Mouse (Mus musculus) E14TG2a.4 (cell line): ENCODE data around the gene Ern2.

ENCODE experiments used
- CTCF ChIP-seq: conservative IDR thresholded peaks from 2 replicates; pipeline ENCODE4 v1.5.1; 2014; ENCODE audit warnings: low read length
- NANOG ChIP-seq: IDR thresholded peaks from 2 replicates; pipeline ENCODE4 v1.6.1; 2014; ENCODE audit warnings: borderline replicate concordance, low read length, mixed read lengths
- POU5F1 ChIP-seq: IDR thresholded peaks from 2 replicates; pipeline ENCODE4 v1.6.1; 2014; ENCODE audit warnings: low read length, borderline replicate concordance

- TF ChIP-seq CTCF (no peak), NANOG (no peak), POU5F1 (no peak)
Observed at GRCm38 (mm10) chr7:122160037-122160436, 26.0 kb downstream of the Ern2 start.
